Mouse (Mus musculus): Measurements from ENCODE around the gene Zbtb8a. TPM values are rescaled to one million over a fixed set of nuclear protein-coding genes. Genes with fewer than 3 reads are reported as not detected.

Zbtb8a gene
- total and polyA plus RNA-seq, 3 experiments: 0.89 to 1.6 TPM; not detected in 1

GRCm38 (mm10) chr4:129375000-129375399 lies 2.9 kb downstream of the Zbtb8a start:
- no peak for DNase-seq (ENCODE audit: low read depth, low spot score)
- Histone ChIP-seq H3K79me2 (ENCODE audit: control insufficient read depth, insufficient read depth, low read length, poor library complexity) (no peaks in the 10 kb centered on the region; the same call in 1 of the 2 replicates), H3K9me3 (replicated peaks; ENCODE audit: insufficient read depth, low read length) (no peaks in the 10 kb centered on the region), H3K27ac (ENCODE audit: control insufficient read depth, low read depth, low read length) (no peak overlapping the region), H3K9ac (ENCODE audit: control insufficient read depth, low read depth, low read length, poor library complexity, severe bottlenecking) (no peak overlapping the region), H3K4me1 (ENCODE audit: control insufficient read depth in 1 of 2, insufficient read depth in 2 of 2, low read length in 2 of 2) (peaks cover under 1 to 9% of the 10 kb centered on the region in 2 experiments; a peak in 3 of 4 replicates), H3K27me3 (ENCODE audit: control insufficient read depth in 1 of 2, insufficient read depth in 2 of 2, low read length in 2 of 2) (peaks cover 0 to 3% of the 10 kb centered on the region in 2 experiments; a peak in 2 of 4 replicates), H3K4me3 (ENCODE audit: control insufficient read depth in 1 of 2, insufficient read depth in 1 of 2, low read depth in 2 of 2, low read length in 2 of 2) (no peak overlapping the region), H3K36me3 (ENCODE audit: control insufficient read depth in 1 of 2, insufficient read depth in 2 of 2, low read length in 2 of 2) (peaks cover 0 to 4% of the 10 kb centered on the region in 2 experiments; a peak in 2 of 4 replicates)
- TF ChIP-seq TAL1 (IDR thresholded peaks at IDR 0.05; ENCODE audit: low read length) (no peak), CHD1 (IDR thresholded peaks at IDR 0.05; ENCODE audit: low read depth, low read length) (no peak), USF1 (IDR thresholded peaks at IDR 0.05; ENCODE audit: low read depth, low read length) (no peak), E2F4 (IDR thresholded peaks at IDR 0.05; ENCODE audit: borderline replicate concordance, low read depth, low read length) (no peak), UBTF (IDR thresholded peaks at IDR 0.05; ENCODE audit: borderline replicate concordance, insufficient read depth, low read depth, low read length) (no peak), ETS1 (IDR thresholded peaks at IDR 0.05; ENCODE audit: low read depth, low read length) (no peak), GATA1 (IDR thresholded peaks at IDR 0.05; ENCODE audit: low read depth, low read length) (no peak)

DNA sequence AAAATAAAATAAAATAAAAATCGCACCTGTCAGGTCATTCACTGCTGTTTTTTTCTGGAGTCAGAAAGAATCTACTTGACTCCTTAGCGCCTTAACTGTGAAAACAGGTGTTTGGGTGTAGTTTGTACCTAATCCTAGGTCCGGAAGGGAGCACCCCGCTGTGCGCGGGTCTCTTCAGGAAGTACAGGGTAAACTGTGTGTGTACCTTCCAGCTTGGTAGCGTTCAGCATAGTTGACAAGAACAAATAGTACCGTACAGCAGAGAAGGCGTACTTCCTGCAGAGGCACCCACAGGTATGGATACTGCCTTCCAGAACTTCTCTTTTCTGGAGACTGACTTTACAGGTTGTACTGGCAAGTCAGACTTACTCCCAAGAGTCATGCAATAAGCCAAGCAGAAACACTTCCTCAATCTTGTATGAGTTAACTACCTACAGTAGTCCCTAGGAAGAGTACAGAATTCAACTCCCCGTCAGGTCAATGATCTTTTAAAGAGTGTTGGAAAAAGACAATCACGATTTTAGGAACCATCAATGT lies 3.6 kb downstream of the Zbtb8a start:
- Histone ChIP-seq H3K4me1 (ENCODE audit: control insufficient read depth in 1 of 2, insufficient read depth in 2 of 2, low read length in 2 of 2) (peaks cover 0 to 3% of the 10 kb centered on the region in 2 experiments; a peak in 2 of 4 replicates), H3K27me3 (ENCODE audit: control insufficient read depth in 1 of 2, insufficient read depth in 2 of 2, low read length in 2 of 2) (peaks cover 0 to 3% of the 10 kb centered on the region in 2 experiments; a peak in 2 of 4 replicates), H3K9me3 (replicated peaks; ENCODE audit: insufficient read depth, low read length) (no peaks in the 10 kb centered on the region), H3K27ac (ENCODE audit: control insufficient read depth, low read depth, low read length) (no peak overlapping the region), H3K36me3 (ENCODE audit: control insufficient read depth in 1 of 2, insufficient read depth in 2 of 2, low read length in 2 of 2) (peaks cover 0 to 2% of the 10 kb centered on the region in 2 experiments; a peak in 2 of 4 replicates), H3K9ac (ENCODE audit: control insufficient read depth, low read depth, low read length, poor library complexity, severe bottlenecking) (no peak overlapping the region), H3K4me3 (ENCODE audit: control insufficient read depth in 1 of 2, insufficient read depth in 1 of 2, low read depth in 2 of 2, low read length in 2 of 2) (no peak overlapping the region), H3K79me2 (ENCODE audit: control insufficient read depth, insufficient read depth, low read length, poor library complexity) (no peaks in the 10 kb centered on the region; the same call in 1 of the 2 replicates)
- TF ChIP-seq NELFE (IDR thresholded peaks at IDR 0.05; ENCODE audit: low read depth, low read length): no peak
- no peak for DNase-seq (ENCODE audit: low read depth, low spot score)

GRCm38 (mm10) chr4:129373202-129373976 lies 4.5 kb downstream of the Zbtb8a start:
- H3K36me3 ChIP-seq (ENCODE audit: control insufficient read depth in 1 of 2, insufficient read depth in 2 of 2, low read length in 2 of 2): peaks cover 0 to 3% of the 10 kb centered on the region in 2 experiments; a peak in 2 of 4 replicates
- H3K4me3 ChIP-seq (ENCODE audit: control insufficient read depth in 1 of 2, insufficient read depth in 1 of 2, low read depth in 2 of 2, low read length in 2 of 2): no peak overlapping the region
- no peaks in the 10 kb centered on the region; the same call in 1 of the 2 replicates for H3K79me2 ChIP-seq (ENCODE audit: control insufficient read depth, insufficient read depth, low read length, poor library complexity)
- TF ChIP-seq CTCF (IDR thresholded peaks at IDR 0.05 in 2 of 3, conservative IDR thresholded peaks at IDR 0.05 in 1 of 3; ENCODE audit: control insufficient read depth in 1 of 3, insufficient read depth in 1 of 3, low read depth in 2 of 3, low read length in 3 of 3, poor library complexity in 1 of 3, severe bottlenecking in 1 of 3) (no peak), CHD2 (IDR thresholded peaks at IDR 0.05; ENCODE audit: low read length) (no peak), GATA1 (IDR thresholded peaks at IDR 0.05; ENCODE audit: low read depth, low read length) (no peak), RCOR1 (IDR thresholded peaks at IDR 0.05; ENCODE audit: low read depth, low read length) (no peak), TCF12 (IDR thresholded peaks at IDR 0.05; ENCODE audit: low read depth, low read length) (no peak), EP300 (IDR thresholded peaks at IDR 0.05; ENCODE audit: low read depth in 1 of 2, low read length in 2 of 2) (no peak), USF1 (IDR thresholded peaks at IDR 0.05; ENCODE audit: low read depth, low read length) (no peak), SIN3A (IDR thresholded peaks at IDR 0.05; ENCODE audit: low read length) (no peak)
- peaks cover 0 to 7% of the 10 kb centered on the region in 2 experiments; a peak in 2 of 4 replicates for H3K4me1 ChIP-seq (ENCODE audit: control insufficient read depth in 1 of 2, insufficient read depth in 2 of 2, low read length in 2 of 2)
- no peak for DNase-seq (ENCODE audit: low read depth, low spot score)
- peaks cover 0 to 3% of the 10 kb centered on the region in 2 experiments; a peak in 2 of 4 replicates for H3K27me3 ChIP-seq (ENCODE audit: control insufficient read depth in 1 of 2, insufficient read depth in 2 of 2, low read length in 2 of 2)
- H3K9ac ChIP-seq (ENCODE audit: control insufficient read depth, low read depth, low read length, poor library complexity, severe bottlenecking): no peak overlapping the region
- H3K27ac ChIP-seq (ENCODE audit: control insufficient read depth, low read depth, low read length): no peak overlapping the region
- H3K9me3 ChIP-seq (replicated peaks; ENCODE audit: insufficient read depth, low read length): no peaks in the 10 kb centered on the region

Data from MEL (cell line).